13 mouse cellular contexts compared by ENCODE assay signal in genomic region chr4:136106880-136107301, GRCm38 (mm10). TPM values are rescaled to one million over a fixed set of nuclear protein-coding genes. Genes with fewer than 3 reads are reported as not detected.
DNase-seq lines count a peak whose midpoint lies in the region; ATAC-seq lines count a peak whose summit lies in the region.
"Had no signal": no experiment of that assay in that cellular context is flagged by ENCODE, and none has a peak within 500 bp of the region (broad histone marks: within the 10 kb centered on the region; RNA-seq: fewer than 3 reads in every experiment).

No protein-coding gene starts in this region.

- intact Hi-C loops in heart, postnatal 36 days (cut with DNase I), result no loop called here

- H3K9ac ChIP-seq in kidney, embryonic 16.5 days (replicated peaks; ENCODE audit: low read length), result no peak overlapping the region
- no peak overlapping the region for H3K9ac ChIP-seq in heart, embryonic 11.5 days (ENCODE audit: low read depth, low read length)
- H3K9ac ChIP-seq: hindbrain, embryonic 15.5 days had no signal

- no peaks in the 10 kb centered on the region for H3K36me3 ChIP-seq in kidney, embryonic 16.5 days (ENCODE audit: insufficient read depth, low read length)
- H3K36me3 ChIP-seq in heart, embryonic 11.5 days (ENCODE audit: control insufficient read depth, insufficient read depth, low read length), result no peaks in the 10 kb centered on the region
- H3K36me3 ChIP-seq: hindbrain, embryonic 15.5 days had no signal

- WGBS in kidney, embryonic 16.5 days, result 39% methylated on average over 7 of the region's 7 CpGs
- WGBS in heart, embryonic 11.5 days (ENCODE audit: insufficient replicate concordance), result 47% methylated on average over 7 of the region's 7 CpGs

- DNase-seq in urinary bladder, postnatal 25 days (ENCODE audit: low spot score), result peak; percentile 11
- no peak for DNase-seq in urinary bladder, adult 2 months (ENCODE audit: low spot score)
- DNase-seq in yolk sac, embryonic 10.5 days (ENCODE audit: low spot score), result peak; percentile 54
- no peak for DNase-seq in heart, postnatal 36 days
- DNase-seq: cerebellum, postnatal 14 days; liver; spleen, adult 18-20 months; thymus, postnatal 14 days had no signal

- no peak overlapping the region for H3K4me2 ChIP-seq in kidney, embryonic 16.5 days (replicated peaks; ENCODE audit: low read depth, low read length)
- no peak overlapping the region for H3K4me2 ChIP-seq in heart, embryonic 11.5 days
- H3K4me2 ChIP-seq: hindbrain, embryonic 15.5 days had no signal

- H3K4me3 ChIP-seq in brown adipose tissue, adult 24 weeks (ENCODE audit: insufficient read depth, low read depth, low read length), result no peak overlapping the region
- H3K4me3 ChIP-seq in kidney, embryonic 16.5 days (ENCODE audit: low read length), result no peak overlapping the region
- no peak overlapping the region for H3K4me3 ChIP-seq in heart, embryonic 11.5 days (ENCODE audit: low read depth, low read length)
- H3K4me3 ChIP-seq: erythroblast, embryonic 14.5 days; hindbrain, embryonic 15.5 days had no signal

- H3K27me3 ChIP-seq in kidney, embryonic 16.5 days (ENCODE audit: insufficient read depth, low read length), result no peaks in the 10 kb centered on the region
- H3K27me3 ChIP-seq in heart, embryonic 11.5 days (ENCODE audit: control insufficient read depth, insufficient read depth, low read length), result no peaks in the 10 kb centered on the region
- H3K27me3 ChIP-seq: hindbrain, embryonic 15.5 days had no signal

- H3K9me3 ChIP-seq in kidney, embryonic 16.5 days (ENCODE audit: low read length), result no peaks in the 10 kb centered on the region
- H3K9me3 ChIP-seq in heart, embryonic 11.5 days (replicated peaks; ENCODE audit: control insufficient read depth, low read length), result no peaks in the 10 kb centered on the region
- H3K9me3 ChIP-seq: hindbrain, embryonic 15.5 days had no signal

- peak; percentile 69 for ATAC-seq in kidney, embryonic 16.5 days (ENCODE audit: low FRiP score, low TSS enrichment)
- ATAC-seq in heart, embryonic 11.5 days (replicated peaks; ENCODE audit: insufficient number of reproducible peaks, low FRiP score, low TSS enrichment), result no peak

- peaks cover 25% of the 10 kb centered on the region for H3K4me1 ChIP-seq in brown adipose tissue, adult 24 weeks (ENCODE audit: control insufficient read depth, insufficient read depth, insufficient read length, low read length)
- H3K4me1 ChIP-seq in kidney, embryonic 16.5 days (ENCODE audit: insufficient read depth, low read length), result peaks cover 24% of the 10 kb centered on the region
- peaks cover 15% of the 10 kb centered on the region for H3K4me1 ChIP-seq in heart, embryonic 11.5 days (ENCODE audit: control insufficient read depth, insufficient read depth, low read length)

- H3K27ac ChIP-seq in brown adipose tissue, adult 24 weeks (replicated peaks; ENCODE audit: low read depth, low read length), result peak overlapping the region; percentile 86
- H3K27ac ChIP-seq in kidney, embryonic 16.5 days (ENCODE audit: low read length), result peak overlapping the region; percentile 78
- no peak overlapping the region for H3K27ac ChIP-seq in heart, embryonic 11.5 days (ENCODE audit: low read depth, low read length)
- H3K27ac ChIP-seq: hindbrain, embryonic 15.5 days had no signal

RNA-seq across cellular contexts. Expression of gene Id3, which starts 36.4 kb away (rescaled TPM):
- 272 and 386 TPM in 2 replicates for polyA plus RNA-seq in urinary bladder, adult 2 months (2012; rRNA removed)
- polyA plus RNA-seq in brown adipose tissue, adult 24 weeks (2012; ENCODE audit: insufficient read depth, insufficient read length, missing spikeins), result 75.0 and 78.1 TPM in 2 replicates
- 953 and 999 TPM in 2 replicates for polyA plus RNA-seq in kidney, embryonic 16.5 days (2015; fragmentation: Nextera tagmentation; extraction: Ambion mirVana)
- 10 to 100 TPM; 58.1 to 63.9 TPM for total RNA-seq in heart, postnatal 36 days (2021)
- polyA plus RNA-seq in heart, embryonic 11.5 days (2014; fragmentation: Nextera tagmentation; extraction: Ambion mirVana), result 411 and 415 TPM in 2 replicates

RNA-seq across cellular contexts. Expression of gene Rpl11, which starts 53.7 kb away (rescaled TPM):
- polyA plus RNA-seq in urinary bladder, adult 2 months (2012; rRNA removed), result 979 and 1,127 TPM in 2 replicates
- polyA plus RNA-seq in brown adipose tissue, adult 24 weeks (2012; ENCODE audit: insufficient read depth, insufficient read length, missing spikeins), result 772 and 1,311 TPM in 2 replicates
- polyA plus RNA-seq in kidney, embryonic 16.5 days (2015; fragmentation: Nextera tagmentation; extraction: Ambion mirVana), result 372 and 438 TPM in 2 replicates
- 100 to 1,000 TPM; 239 to 270 TPM for total RNA-seq in heart, postnatal 36 days (2021)
- polyA plus RNA-seq in heart, embryonic 11.5 days (2014; fragmentation: Nextera tagmentation; extraction: Ambion mirVana), result 287 and 345 TPM in 2 replicates

Comparison
In these comparisons a context has a peak if more than half of its experiments do, and no peak if none do; other contexts are left out.
1. DNase-seq: peak in urinary bladder, postnatal 25 days (single experiment) and yolk sac, embryonic 10.5 days (single experiment); none in urinary bladder, adult 2 months (single experiment) and heart, postnatal 36 days (0 of 2).